Mouse (Mus musculus) retina, adult 2 months (tissue): Measurements from ENCODE around the gene a.

Experiments
- DNase-seq: peaks from one replicate; pipeline ENCODE4 v3.0.0-alpha.2; 2012; ENCODE audit warnings: low read depth, low spot score

Gene a

GRCm38 (mm10) chr2:154790656-154791483 is at the start of gene a, which contains the start of gene Raly:
Gene a, plus strand, starts transcription at chr2:154791402.
Gene Raly, plus strand, starts transcription at chr2:154791096.
- DNase-seq: peak; percentile 97

DNA sequence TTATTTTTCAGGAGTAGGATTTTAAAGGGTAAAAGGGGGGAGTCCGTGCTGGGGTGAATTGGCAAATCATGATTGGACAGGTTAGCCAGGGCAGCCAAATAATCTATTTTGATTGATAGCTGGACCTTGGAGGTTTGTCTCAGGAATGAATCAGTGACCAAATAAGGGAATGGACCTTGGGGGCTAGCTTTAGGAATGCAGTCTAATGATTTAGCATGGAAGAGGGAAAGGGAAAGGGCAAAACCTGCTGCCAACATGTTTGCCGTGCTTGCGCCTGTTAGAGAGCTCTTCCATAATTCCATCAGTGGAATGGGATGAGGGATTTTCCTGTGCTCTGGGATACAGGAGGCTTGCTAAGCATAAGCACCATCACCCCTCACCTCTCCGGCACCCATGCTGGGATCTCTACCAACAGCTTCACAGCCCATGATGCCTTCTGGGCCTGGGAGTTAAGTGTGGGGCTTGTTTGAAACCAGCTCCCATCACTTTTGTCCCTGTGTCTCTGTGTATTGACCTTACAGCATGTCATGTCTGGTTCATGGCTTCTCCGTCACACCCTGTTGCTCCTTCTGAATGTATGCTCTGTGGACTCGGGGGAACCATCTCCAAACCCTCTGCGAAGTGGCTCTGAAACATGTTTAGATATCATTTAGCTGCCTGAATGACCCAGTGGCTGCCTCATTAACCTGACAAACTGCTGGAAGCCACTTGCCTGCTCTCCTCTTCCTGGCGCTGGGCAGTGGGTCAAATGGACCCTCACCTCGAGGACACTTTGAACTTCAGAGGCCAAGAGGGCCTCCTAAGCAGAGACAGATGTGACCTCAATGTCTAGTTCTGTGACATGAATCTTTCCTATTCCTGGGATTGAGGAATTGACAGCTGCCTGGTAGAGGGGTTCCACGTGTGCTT is 48.0 kb upstream of the a start:
- no peak for DNase-seq

DNA sequence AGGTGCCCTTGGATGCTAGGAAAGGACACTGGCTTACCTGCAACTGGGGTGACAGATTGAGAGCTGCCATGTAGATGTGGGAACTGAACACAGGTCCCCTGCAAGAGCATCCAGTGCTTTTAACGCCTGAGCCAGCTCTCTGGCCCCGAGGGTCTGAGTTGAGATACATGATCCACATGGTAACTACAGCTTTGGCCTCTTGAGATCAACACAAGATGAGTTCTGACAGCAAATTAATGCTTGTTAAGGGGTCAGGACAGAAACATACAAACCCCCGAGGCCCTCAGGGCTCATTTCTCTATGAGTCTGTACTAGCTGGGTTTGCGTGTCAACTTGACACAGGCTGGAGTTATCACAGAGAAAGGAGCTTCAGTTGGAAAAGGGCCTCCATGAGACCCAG is 47.3 kb upstream of the a start:
- DNase-seq: no peak

GRCm38 (mm10) chr2:154748383-154748782 is 42.8 kb upstream of the a start:
- no peak for DNase-seq

DNA sequence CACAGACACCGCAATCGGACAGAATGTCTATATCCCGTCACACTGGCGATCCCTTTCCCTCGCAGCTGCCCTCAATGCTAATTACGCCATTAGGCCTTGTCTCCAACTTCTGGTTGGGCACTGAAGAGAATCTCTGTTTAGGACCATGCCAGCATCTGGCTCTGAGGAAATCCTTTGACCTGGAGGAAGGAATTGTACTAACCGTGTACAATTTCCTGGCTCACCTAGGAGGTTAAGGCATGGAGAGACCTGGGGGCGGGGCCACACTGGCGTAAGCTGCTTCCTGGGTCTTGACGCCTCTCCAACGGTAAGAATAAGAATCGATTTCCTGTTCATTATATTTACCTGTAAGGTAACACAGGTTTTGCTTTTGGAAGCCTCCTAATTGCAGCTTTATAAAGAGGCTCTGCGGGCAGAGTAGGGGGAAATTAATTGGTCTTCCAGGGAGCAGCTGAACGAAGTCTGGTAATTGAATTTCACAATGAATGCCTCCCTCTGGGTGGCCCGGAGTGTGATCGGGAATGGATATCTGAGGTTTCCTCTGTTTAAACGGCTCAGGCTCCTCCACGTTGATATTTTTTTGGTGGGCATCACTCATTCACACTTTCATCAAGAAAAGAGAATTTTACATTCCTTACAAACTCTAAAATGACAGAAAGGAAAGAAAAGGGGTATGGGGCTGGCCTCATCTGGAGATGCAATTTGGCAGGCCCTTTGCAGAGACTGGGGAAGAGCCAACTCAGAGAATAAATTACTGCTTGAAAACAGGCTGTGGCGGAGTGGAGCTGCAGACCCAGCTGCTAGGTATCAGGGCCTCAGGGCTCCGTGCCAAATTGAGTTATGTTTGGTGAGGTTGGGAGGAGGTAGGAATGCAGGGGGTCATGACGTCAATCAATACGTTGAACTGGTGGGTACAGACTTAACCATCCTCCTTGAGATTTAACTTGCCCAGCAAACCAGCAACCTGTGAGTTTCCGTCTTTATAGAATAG is 41.9 kb upstream of the a start:
- DNase-seq: no peak

DNA sequence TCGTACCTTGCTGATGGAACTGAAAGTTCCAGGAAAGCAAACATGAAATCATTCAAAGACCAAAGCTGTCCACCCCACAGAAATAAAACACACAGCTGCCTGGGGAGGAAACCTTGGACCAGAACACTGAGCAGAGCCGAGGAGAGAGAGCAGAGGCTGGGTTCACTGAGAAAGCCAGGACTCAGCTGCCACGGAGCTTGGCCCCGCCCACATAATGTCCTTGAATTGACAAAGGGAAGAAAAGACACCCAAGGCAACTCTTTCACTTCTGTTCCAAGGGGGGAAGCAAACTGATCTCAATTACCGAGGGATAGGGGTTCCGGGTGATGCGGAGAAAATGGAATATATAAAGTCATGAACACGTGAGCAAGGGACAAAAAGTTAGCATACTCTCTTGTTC is 39.3 kb upstream of the a start:
- DNase-seq: no peak

DNA sequence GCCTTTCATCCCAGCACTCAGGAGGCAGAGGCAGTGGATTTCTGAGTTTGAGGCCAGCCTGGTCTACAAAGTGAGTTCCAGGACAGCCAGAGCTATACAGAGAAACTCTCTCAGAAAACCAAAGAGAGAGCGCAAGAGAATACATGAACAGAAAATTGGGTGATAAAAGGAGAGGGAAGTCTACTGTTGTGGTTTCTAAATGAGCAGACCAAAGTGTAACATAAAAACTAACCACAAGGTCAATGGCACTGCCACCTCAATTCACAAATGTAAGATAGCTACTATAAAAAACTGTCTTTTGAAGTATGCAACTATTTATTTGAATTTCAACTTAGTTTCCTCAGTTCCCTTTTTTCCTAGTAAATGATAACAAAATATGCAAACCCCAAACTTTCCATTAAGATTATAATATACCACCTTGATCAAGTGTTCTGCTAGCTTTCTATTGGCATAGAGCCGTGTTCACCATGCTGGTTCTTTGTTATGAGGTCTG is 37.1 kb upstream of the a start:
- no peak for DNase-seq

- DNase-seq: no peak
Observed at GRCm38 (mm10) chr2:154755791-154756190, 35.4 kb upstream of the a start.

DNA sequence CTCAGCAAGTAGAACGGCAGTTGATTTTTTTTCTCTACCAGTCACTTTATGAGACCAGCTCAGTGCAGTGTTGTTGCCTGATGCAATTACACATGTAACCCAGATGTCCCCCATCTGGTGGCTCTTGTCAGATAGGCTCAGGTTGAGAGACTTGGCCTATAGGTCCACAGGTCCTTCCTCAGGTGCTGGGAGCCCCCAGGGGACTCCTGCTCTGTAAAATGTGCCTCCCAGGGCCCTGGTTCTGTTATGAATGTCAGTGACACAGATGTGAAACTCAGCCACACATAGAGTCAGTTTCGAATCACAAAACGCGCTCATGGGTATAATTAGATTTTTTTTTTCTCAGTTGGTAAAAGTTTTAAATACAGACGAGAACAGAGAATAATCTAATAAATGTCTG is 33.5 kb upstream of the a start:
- no peak for DNase-seq

- no peak for DNase-seq
Observed at GRCm38 (mm10) chr2:154758454-154758853, 32.7 kb upstream of the a start.

DNA sequence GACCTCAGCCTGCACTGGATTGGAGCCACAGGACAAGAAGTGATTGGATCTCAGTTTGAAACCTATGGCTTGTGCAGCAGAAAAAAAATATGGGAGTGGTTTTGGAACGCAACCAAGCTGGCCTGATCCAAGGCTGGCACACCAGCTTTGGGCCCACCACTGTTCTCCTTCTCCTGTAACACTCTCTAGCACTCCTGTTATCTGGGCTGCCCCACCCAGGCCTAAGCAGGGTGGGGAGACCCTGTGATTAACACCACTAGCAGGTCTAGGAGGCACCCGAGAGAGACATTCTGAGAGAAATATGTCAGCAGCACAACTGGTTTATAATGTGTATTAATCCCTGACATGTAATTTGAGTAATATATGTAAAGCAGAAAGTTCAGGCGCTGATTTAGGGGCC is 28.0 kb upstream of the a start:
- no peak for DNase-seq

DNA sequence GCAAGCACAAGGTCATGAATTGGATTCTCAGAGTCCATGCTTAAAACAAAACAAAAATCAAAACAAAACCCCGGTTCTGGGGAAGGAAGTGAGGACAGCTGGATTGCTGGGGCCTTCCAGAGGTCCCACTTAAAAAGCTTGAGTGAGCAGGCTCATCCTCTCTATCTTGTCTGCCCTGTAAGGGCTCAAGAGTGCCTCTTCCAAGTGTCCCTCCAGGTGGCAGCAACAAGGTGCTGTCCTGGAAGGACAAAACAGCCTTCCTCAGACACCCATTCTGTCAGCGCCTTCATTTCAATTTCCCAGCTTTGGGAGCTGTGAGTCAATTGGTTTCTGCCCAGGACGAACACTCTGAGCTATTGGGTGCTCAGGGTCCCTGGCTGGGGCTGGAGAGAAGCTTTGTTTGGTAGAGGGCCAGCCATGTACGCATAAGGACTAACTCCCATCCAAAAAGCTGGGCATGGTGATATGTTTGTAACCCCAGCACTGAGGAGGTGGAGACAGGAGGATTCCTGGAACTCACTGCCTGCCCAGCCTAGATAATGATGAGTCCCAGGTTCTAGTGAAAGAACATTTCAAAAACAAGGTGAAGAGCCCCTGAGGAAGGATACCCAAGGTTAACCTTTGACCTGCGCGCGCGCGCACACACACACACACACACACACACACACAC is 26.2 kb upstream of the a start:
- DNase-seq: peak; percentile 29

GRCm38 (mm10) chr2:154765554-154766008 is 25.6 kb upstream of the a start:
- no peak for DNase-seq

DNA sequence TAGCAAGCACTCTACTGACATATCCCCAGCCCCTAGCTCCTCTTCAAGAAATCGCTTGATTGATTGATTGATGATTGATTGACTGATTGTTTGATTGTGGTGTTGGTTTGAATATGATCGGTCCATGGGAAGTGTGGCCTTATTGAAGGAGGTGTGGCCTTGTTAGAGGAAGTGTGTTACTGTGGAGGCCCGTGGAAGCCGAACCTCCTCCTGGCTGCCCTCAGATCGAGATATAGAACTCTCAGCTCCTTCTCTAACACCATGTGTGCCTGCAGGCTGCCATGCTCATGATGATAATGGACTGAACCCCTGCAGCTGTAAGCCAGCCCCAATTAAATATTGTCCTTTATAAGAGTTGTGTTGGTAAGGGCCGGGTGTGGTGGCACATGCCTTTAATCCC is 24.2 kb upstream of the a start:
- no peak for DNase-seq

- DNase-seq: no peak
Observed at GRCm38 (mm10) chr2:154769930-154770329, 21.3 kb upstream of the a start, which contains the start of gene Gm14214. Gene Gm14214, minus strand, starts transcription at chr2:154770030.

DNA sequence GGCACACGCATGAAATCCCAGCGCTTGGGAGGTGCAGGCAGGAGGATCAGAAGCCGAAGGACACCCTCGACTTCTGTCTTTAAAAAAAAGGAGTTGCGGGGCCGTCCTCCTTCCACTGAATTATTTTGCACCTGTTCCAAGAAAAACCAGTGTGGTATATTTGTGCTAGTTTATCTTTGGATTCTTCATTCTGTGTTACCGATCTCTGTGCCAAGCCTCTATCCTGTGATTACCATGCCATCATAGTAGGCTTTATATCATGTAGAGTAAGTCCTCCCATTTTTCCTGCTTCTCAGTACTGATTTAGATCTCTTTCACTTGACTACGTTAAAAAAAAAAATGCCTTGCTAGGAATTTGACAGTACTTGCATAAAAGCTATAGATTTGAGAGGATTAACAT is 19.6 kb upstream of the a start:
- DNase-seq: no peak

- no peak for DNase-seq
Observed at GRCm38 (mm10) chr2:154774032-154774431, 17.2 kb upstream of the a start.

DNA sequence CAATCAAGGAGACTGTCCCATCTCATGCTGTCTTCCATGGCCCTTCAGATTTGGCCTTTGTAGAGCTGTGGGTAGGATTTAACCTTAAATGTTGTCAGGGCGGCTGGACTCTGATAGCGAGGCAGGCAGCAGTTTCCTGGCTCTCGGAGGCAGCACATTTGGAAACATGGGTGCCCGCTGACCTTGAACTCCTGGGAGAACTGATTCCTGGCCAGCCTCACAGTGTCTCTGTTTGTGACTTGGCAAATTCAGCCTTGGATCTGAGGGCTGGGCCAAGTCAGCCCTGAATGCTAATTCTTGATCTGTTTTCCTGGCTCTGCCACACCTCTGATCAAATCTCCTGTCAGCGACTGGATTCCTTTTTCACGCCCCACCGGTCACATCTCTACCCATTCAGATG is 14.7 kb upstream of the a start:
- DNase-seq: no peak

- DNase-seq: peak; percentile 52
Observed at GRCm38 (mm10) chr2:154779648-154780047, 11.6 kb upstream of the a start.

DNA sequence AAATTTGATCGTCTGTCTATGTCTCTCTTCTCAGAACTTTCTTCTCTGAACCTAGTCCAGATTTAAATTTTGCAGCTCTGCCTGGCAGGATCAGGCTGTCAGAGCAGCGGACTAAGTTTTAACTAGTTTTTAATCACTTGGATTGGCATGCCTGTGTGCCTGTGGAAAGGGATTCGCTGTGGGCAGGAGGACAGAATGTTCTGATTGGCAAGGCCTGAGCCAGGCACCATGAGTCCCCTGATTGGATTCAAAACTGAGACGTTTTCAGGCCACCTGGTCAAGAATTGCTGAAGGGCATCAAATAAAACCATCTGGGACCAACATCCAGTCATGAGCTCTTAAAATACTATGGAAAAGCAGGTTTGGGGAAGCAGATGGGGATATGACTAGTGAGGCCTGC is 8.8 kb upstream of the a start:
- DNase-seq: no peak
